Mouse (Mus musculus) layer of hippocampus, postnatal 36 days (tissue): Measurements from ENCODE around the gene Lingo1. TPM values are rescaled to one million over a fixed set of nuclear protein-coding genes. Genes with fewer than 3 reads are reported as not detected.

Experiments
- DNase-seq, 2 experiments: peaks; one replicate each; pipeline ENCODE4 v3.0.0; 2022
- total RNA-seq, 2 experiments: library from RNA; stranded (reverse); gene quantifications; 2 replicates each; pipeline ENCODE4 v1.2.3; 2021

Lingo1 gene
- total RNA-seq, 2 experiments from 2014 or later, result 235 to 257 TPM

- no peak for DNase-seq
These were observed 20.9 kb downstream of the Lingo1 start for GRCm38 (mm10) chr9:56775161-56775934.

DNA sequence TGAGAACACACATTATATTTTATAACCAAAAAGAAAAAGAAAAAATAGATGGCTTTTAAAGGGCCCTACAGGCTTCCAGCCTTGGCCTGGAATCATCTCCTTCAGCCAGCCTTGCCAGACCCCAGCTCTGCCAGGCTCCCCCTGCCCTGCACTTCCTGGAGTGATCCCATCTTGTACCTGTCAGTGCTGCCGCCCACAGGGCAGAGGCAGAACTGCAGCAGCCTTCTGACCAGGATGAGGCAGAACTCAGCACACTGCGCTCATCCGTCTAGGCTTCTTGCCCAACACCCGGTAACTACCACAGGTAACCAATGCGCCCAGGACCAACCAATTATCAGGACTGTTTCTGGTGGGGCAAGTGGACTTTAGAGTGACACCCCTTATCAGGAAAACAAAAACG, 22.0 kb downstream of the Lingo1 start:
- DNase-seq, result no peak

- DNase-seq, result no peak
These were observed 22.6 kb downstream of the Lingo1 start for GRCm38 (mm10) chr9:56773666-56774065.

DNA sequence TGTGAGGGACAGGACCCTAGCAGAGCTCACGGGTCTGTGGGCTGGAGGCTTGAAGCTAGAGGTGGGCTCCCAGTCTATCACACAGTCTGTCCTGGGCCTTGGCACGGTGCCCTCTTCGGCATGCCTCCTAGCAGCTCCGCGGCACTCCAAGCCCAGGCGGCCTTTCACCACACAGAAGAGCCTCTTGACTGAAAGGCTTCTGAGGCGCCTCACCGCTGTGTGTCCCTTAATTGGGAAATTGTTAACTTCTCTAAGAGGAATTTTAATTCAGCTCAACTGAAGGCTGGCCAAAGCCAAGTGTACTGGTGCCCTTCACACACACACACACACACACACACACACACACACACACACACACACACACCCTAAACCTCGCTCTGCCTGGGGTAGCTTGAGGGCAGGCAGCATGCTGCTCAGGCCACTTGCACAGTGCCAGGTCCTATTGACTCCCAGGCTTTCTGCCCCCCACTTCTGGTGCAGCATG, 28.6 kb downstream of the Lingo1 start:
- DNase-seq, result no peak

DNA sequence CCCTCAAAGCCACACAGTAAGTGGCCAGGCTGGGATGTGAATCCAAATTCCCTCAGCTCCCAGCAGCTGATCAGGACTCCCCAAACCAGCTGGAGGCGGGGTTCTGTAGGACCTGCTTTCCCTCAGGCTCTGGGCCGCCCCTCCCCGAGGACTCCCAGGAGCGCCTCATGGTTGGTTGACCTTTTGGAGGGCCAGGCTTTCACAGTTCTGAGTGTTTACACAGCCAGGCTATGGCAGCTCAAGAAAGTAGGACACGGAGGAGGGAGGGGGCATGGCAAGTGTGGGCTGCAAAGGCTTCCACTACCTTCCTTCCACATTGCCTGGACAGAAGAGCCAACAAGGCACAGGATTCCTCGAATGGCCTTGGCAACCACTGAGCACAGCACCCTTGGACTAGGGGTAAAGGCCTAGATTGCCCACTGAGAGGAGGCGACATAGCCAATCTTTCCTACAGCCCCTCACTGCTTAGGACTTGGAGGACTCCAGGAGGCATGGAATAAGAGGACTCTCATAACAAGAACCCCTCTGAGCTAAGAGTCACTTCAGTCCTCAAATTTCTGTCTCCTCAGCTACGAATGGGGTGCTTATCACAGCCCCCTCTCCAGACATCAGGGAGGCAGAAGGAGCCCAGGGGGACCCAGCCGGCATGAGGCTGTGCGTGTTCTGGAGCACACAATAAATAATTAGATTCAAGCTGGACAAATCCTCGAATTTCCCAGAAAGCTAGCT, 29.5 kb downstream of the Lingo1 start:
- DNase-seq, result no peak

- DNase-seq, result peak in 1 of 2 experiments; percentile 51
These were observed 34.1 kb downstream of the Lingo1 start for GRCm38 (mm10) chr9:56762106-56762562.

GRCm38 (mm10) chr9:56757791-56758190, 38.5 kb downstream of the Lingo1 start:
- DNase-seq, result no peak

DNA sequence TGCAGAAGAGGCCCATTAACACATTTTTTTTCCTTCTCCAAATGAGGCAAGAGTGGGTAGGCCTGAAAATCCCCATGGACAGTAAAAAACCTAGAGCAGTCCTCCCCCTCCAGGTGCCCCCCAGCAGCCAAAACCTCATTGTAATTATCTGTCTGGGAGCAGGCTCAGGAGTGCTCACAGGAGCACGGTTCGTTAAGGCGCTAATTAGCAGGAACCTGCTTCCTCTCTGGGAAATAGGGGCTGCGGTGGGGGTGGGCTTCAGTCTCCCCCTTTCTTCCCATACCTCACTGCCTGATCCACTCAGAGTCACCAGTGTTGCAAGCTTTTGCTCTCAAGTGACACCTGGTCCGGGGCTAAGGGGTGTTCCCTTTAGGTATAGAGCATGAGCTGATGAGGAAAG, 41.1 kb downstream of the Lingo1 start:
- no peak for DNase-seq

- DNase-seq, result no peak
These were observed 42.9 kb downstream of the Lingo1 start for GRCm38 (mm10) chr9:56753386-56753785.

GRCm38 (mm10) chr9:56748056-56748455, 48.2 kb downstream of the Lingo1 start:
- no peak for DNase-seq

DNA sequence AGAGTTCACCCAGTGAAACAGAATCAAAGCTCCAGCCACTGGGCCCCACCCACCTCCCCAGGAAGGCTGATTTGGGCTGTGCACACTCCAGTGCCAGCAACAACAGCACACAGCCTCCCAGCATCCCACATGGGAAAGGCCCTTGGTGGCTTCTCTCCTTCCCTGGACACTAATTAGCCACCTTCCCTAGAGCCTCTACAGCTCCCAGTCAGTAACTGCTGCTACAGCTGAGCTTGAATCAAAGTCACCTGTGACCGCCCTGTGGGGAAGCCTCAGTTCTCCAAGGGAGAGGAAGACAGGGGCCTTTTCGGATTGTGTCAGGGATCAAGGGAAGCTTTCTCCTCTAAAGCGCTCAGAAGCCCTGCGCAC, 49.4 kb downstream of the Lingo1 start:
- DNase-seq, result no peak

- no peak for DNase-seq
These were observed 49.9 kb downstream of the Lingo1 start for GRCm38 (mm10) chr9:56746195-56746925.

DNA sequence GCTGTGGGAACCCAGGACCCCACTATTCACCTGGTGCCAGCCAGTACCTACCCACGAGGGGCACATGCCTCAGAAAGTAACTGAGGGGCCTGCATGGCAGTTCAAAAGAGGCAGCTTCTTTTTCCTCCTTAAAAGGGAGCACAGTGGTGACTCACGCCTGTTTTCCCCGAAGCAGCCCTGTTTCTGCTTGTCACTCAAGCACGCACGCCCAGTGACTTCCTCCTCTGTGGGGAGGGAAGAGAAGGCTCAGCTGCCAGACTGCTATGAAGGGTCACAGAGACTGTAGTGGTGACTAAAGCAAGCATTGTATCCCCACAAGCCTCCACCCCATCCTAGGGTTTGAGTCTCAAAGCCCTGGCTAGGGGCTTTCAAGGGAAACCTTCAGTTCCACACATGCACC, 51.9 kb downstream of the Lingo1 start:
- DNase-seq, result no peak

GRCm38 (mm10) chr9:56739181-56739737, 57.0 kb downstream of the Lingo1 start:
- DNase-seq, result peak; percentile 45 to 48

GRCm38 (mm10) chr9:56738261-56739171, 57.8 kb downstream of the Lingo1 start:
- peak in 1 of 2 experiments; percentile 41 for DNase-seq

GRCm38 (mm10) chr9:56734398-56734797, 61.9 kb downstream of the Lingo1 start:
- no peak for DNase-seq

- no peak for DNase-seq
These were observed 65.3 kb downstream of the Lingo1 start for GRCm38 (mm10) chr9:56730997-56731396.

GRCm38 (mm10) chr9:56729145-56729544, 67.1 kb downstream of the Lingo1 start:
- DNase-seq, result no peak

- peak; percentile 56 to 67 for DNase-seq
These were observed 68.3 kb downstream of the Lingo1 start for GRCm38 (mm10) chr9:56727703-56728684.

DNA sequence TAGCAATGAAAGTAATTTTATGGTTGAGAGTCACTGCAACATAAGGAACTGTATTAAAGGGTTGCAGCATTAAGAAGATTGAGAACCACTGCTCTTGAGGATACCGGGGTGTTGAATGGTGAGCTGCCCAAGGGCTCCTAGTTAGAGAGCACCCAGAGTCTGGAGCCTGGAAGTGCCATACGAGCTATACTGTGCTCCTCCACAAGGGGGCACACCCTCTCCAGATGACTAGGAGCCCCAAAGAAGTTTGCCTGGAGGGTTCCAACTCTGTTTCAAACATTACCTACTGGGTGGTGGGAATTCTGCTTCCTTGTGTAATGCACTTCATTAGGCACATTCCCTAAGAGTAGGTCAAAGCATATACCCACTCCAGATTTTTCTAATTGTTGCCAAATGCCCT, 70.5 kb downstream of the Lingo1 start:
- DNase-seq, result peak; percentile 68 to 78
